Mouse (Mus musculus) embryonic fibroblast, embryonic 13.5 days (primary cell): ENCODE results near the gene Cript.

Experiments
- CTCF ChIP-seq: IDR thresholded peaks from 2 replicates; pipeline ENCODE4 v1.5.1; 2011; ENCODE audit warnings: mild to moderate bottlenecking, control low read depth, low read length, moderate library complexity, borderline replicate concordance; ENCODE audit not compliant: insufficient read depth
- POLR2A ChIP-seq: IDR thresholded peaks from 2 replicates; pipeline ENCODE4 v1.6.1; 2011; ENCODE audit warnings: low read depth, mild to moderate bottlenecking, control low read depth, low read length, moderate library complexity

- TF ChIP-seq CTCF, result no peak
- TF ChIP-seq POLR2A, result no peak
Observed at GRCm38 (mm10) chr17:86988601-86989184, 36.7 kb upstream of the Cript start.
